Comparison of ENCODE assay signal across 9 mouse cellular contexts in the genomic region with DNA sequence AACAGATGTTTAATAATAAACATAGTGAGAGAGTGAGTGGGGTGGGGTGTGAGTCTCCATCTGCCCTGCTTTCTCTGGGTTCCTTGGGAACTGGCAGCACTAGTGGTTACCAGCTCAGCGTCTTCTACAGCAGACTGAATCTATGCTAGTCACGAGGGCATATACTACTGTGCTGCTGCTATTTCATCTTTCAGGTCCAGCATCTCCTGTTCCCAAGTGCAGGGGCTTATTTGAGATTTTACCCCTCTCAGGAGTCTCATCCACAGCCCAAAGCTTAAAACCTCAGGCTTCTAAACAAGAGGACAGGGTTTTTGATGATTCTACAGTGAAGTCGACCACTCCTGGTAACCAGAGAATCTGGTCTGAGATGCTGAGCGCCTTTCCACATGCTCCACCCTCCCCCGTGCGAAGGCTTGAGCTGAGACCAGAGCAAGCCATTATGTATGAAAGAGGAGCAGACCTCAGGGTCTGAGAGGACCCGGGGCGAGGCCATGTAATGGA. TPM values are rescaled to one million over a fixed set of nuclear protein-coding genes. Genes with fewer than 3 reads are reported as not detected.
DNase-seq lines count a peak whose midpoint lies in the region; ATAC-seq and TF ChIP-seq lines count a peak whose summit lies in the region.
"Had no signal": no experiment of that assay in that cellular context is flagged by ENCODE, and none has a peak within 500 bp of the region (broad histone marks: within the 10 kb centered on the region; RNA-seq: fewer than 3 reads in every experiment).

No protein-coding gene starts in this region.

- peak overlapping the region; percentile 78 for H3K9ac ChIP-seq in forebrain, postnatal 0 days

- no peaks in the 10 kb centered on the region for H3K9me3 ChIP-seq in forebrain, postnatal 0 days (ENCODE audit: low read length)

- H3K4me1 ChIP-seq in forebrain, postnatal 0 days (ENCODE audit: insufficient read depth), result peaks cover 7% of the 10 kb centered on the region

- H3K27me3 ChIP-seq in forebrain, postnatal 0 days (ENCODE audit: insufficient read depth, low read length), result no peaks in the 10 kb centered on the region

- 4% methylated on average over 8 of the region's 8 CpGs for WGBS in forebrain, postnatal 0 days

- TF ChIP-seq CTCF in forebrain, postnatal 0 days (IDR thresholded peaks at IDR 0.05; ENCODE audit: low read depth), result no peak

- H3K4me3 ChIP-seq in forebrain, postnatal 0 days (ENCODE audit: low read depth, low read length), result peak overlapping the region; percentile 88

- DNase-seq in cerebellum, postnatal 36 days, result peak; percentile 8
- no peak for DNase-seq in cerebellum, adult 8-10 months
- peak; percentile 70 for DNase-seq in forebrain, postnatal 0 days
- peak; percentile 49 to 60 for DNase-seq in left cerebral cortex, postnatal 14 days (ENCODE audit: low spot score in 2 of 2)
- peak; percentile 46 for DNase-seq in right cerebral cortex, adult 18-20 months
- no peak for DNase-seq in urinary bladder, postnatal 4 days (ENCODE audit: low spot score in 2 of 2)
- no peak for DNase-seq in heart, postnatal 36 days
- no peak for DNase-seq in urinary bladder, adult 2 months (ENCODE audit: low spot score)

- peak overlapping the region; percentile 60 for H3K4me2 ChIP-seq in forebrain, postnatal 0 days (ENCODE audit: low read depth)

- peak; percentile 21 for ATAC-seq in forebrain, postnatal 0 days

- intact Hi-C loops in left cerebral cortex, postnatal 14 days (cut with DNase I), result loop anchor here (5.0 kb wide), 1 partner anchor 88 kb away; no protein-coding TSS in a partner anchor
- intact Hi-C loops in heart, postnatal 36 days (cut with DNase I), result no loop called here

- no peaks in the 10 kb centered on the region for H3K36me3 ChIP-seq in forebrain, postnatal 0 days (ENCODE audit: insufficient read depth)

- H3K27ac ChIP-seq in forebrain, postnatal 0 days (ENCODE audit: low read depth, low read length), result peak overlapping the region; percentile 96
- H3K27ac ChIP-seq: macrophage had no signal

RNA-seq across cellular contexts. Expression of a gene that starts 2.2 kb away (rescaled TPM):
- 88.7 and 103 TPM in 2 replicates for total RNA-seq in forebrain, postnatal 0 days (2014; rRNA removed)
- 41.7 and 81.9 TPM in 2 replicates for polyA plus RNA-seq in forebrain, postnatal 0 days (2015; fragmentation: Nextera tagmentation; extraction: Ambion mirVana)
- total RNA-seq in left cerebral cortex, postnatal 14 days (2021), result 100 to 1,000 TPM; 122 to 134 TPM
- not detected for total RNA-seq in heart, postnatal 36 days (2021)
- 0.04 and 0.06 TPM in 2 replicates for polyA plus RNA-seq in urinary bladder, adult 2 months (2012; rRNA removed)
- polyA plus RNA-seq: macrophage had no signal

Comparison
In these comparisons a context has a peak if more than half of its experiments do, and no peak if none do; other contexts are left out.
1. DNase-seq: peak in cerebellum, postnatal 36 days (2 of 2), forebrain, postnatal 0 days (single experiment), left cerebral cortex, postnatal 14 days (2 of 2) and right cerebral cortex, adult 18-20 months (single experiment); none in cerebellum, adult 8-10 months (single experiment), urinary bladder, postnatal 4 days (0 of 2), heart, postnatal 36 days (0 of 2) and urinary bladder, adult 2 months (single experiment).
2. RNA of a gene that starts 2.2 kb away (total RNA-seq): 122 to 134 TPM in left cerebral cortex, postnatal 14 days and 88.7 to 103 TPM in forebrain, postnatal 0 days; not detected in heart, postnatal 36 days; every median in the first group is over 10 times any median in the second.